Mouse (Mus musculus): Measurements from ENCODE around the gene Lrrc72.

The Lrrc72 gene

GRCm38 (mm10) chr12:36190343-36190742 lies 62.9 kb downstream of the Lrrc72 start:
- no peak for DNase-seq (ENCODE audit: inconsistent ontology term)

- DNase-seq (ENCODE audit: inconsistent ontology term): no peak
Observed at GRCm38 (mm10) chr12:36189610-36190009, 63.6 kb downstream of the Lrrc72 start.

GRCm38 (mm10) chr12:36187081-36187480 lies 66.1 kb downstream of the Lrrc72 start:
- no peak for DNase-seq (ENCODE audit: inconsistent ontology term)

- no peak for DNase-seq (ENCODE audit: inconsistent ontology term)
Observed at GRCm38 (mm10) chr12:36182570-36182969, 70.6 kb downstream of the Lrrc72 start.

GRCm38 (mm10) chr12:36177227-36177626 lies 76.0 kb downstream of the Lrrc72 start:
- DNase-seq (ENCODE audit: inconsistent ontology term): no peak

GRCm38 (mm10) chr12:36165299-36165698 lies 87.9 kb downstream of the Lrrc72 start:
- DNase-seq (ENCODE audit: inconsistent ontology term): no peak

GRCm38 (mm10) chr12:36164126-36164791 lies 88.9 kb downstream of the Lrrc72 start:
- no peak for DNase-seq (ENCODE audit: inconsistent ontology term)

Measured in Muller cell, postnatal 12 days (primary cell).